Mouse (Mus musculus): ENCODE measurements around the gene Crtc3. TPM values are rescaled to one million over a fixed set of nuclear protein-coding genes. Genes with fewer than 3 reads are reported as not detected.

Gene Crtc3
- total RNA-seq, 2 experiments from 2014 or later, result 15.5 to 24.9 TPM

DNA sequence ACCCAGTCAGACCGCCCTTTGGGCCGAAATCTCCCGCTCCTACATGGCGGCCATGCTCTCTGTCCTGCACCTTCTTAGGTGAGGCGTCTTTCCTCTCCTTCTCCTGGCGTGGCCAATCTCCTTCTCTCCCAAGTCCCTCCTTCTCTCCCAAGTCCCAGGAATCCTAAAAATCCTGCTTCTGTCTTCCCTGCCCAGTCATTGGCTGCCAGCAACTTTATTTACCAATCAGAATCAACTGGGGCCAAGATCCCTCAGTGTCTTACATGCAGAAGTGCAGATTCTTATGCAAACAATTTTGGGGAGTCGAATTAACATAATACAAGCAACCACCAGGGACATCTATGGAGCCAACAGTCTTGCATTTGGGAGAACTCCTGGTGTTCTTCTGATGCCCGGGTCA lies 120.7 kb downstream of the Crtc3 start:
- DNase-seq (ENCODE audit: extremely low spot score in 1 of 2, low spot score in 1 of 2), result no peak

DNA sequence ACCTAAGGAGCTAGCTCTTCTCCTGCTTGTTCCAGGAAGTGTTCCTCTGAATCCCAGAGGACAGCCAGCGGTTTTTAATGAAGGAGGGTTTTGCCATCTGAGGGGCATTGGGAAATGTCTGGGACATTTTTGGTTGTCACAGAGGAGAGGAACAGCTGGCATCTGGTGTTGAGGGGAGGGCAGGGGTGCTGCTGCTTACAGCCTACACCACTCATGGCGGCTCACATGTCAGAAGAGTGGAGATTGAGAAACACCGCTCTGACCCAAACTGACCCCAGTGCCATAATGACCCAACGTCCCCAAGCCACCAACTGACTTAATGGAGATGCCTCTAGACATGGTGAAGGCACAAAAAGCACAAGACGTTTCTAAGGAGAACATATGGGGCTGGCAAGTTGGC lies 126.7 kb downstream of the Crtc3 start:
- no peak for DNase-seq (ENCODE audit: extremely low spot score in 1 of 2, low spot score in 1 of 2)

DNA sequence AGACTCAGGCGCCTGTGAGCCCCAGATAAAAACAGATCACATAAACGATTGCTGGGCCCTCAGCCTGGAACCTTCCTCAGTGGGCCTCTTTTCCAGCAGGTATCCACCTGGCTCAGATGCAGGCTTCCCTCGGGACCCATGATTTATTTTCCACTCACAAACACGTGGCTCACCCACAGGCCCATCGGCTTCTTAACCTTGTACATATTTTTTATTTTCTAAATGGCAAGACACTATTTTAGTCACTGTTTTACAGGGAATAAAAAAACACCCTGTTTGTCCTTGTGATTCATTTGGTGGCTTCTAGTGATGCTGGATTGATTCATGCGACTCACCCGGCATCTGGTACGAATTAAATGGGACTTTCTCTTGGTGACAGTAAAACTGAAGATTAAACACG lies 127.4 kb downstream of the Crtc3 start:
- no peak for DNase-seq (ENCODE audit: extremely low spot score in 1 of 2, low spot score in 1 of 2)

DNA sequence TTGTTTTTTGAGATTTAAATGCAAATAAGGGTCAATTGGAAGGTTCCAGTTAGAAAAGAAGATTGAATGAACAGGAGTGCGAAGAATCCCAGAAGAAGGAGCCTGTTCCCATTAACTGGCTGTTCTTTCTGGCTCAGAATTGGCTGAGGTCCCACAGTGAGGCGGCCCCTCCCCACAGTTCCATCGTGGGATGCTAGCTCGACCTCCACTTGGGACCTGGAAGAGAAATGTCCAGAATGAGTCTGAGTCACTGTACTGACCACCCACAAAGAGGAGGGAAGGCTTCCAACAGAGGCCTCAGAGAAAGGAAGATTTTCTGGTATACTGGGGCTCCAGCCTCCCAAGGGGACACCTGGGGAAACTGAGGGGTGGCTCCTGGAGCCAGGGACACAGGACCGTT lies 130.1 kb downstream of the Crtc3 start:
- DNase-seq (ENCODE audit: extremely low spot score in 1 of 2, low spot score in 1 of 2), result no peak

DNA sequence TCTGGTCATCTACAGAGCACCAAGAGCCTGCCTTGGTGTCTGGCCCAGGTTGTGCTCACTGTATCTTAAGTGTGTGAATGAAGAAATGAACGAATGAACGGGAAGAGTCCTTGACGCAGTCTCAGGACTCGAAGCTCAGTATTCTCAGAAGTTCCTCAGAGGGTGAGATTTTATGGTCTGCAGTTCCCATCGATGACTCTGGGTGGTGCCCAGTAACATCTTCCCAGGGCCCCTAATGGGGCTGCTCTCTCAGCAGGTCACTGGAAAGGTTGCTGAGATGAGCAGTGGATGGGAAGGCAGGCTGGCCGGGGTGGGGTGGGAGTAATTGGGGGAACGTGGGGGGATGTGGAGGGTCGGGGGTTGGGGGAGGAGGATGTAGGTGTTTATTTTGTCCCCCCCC lies 130.6 kb downstream of the Crtc3 start:
- no peak for DNase-seq (ENCODE audit: extremely low spot score in 1 of 2, low spot score in 1 of 2)

DNA sequence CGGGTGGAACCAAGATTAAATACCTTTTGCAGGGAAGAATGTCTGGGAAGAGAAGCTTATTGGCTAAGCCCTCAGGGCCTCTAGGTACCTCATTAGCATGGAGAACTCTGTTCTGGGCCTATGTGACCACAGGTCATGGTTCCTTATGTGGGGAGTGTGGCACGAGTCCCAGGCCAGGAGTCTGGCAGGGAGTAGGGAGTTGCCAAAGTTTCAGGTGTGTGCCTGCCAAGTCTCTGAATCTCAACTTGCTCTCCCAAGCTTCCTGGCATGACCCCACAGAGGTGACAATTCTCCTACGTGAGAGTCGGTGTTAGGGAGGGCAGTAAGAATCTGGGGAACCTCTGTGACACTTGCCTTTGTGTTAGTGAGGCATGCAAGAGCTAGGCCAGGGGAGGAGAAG lies 131.5 kb downstream of the Crtc3 start:
- DNase-seq (ENCODE audit: extremely low spot score in 1 of 2, low spot score in 1 of 2), result no peak

DNA sequence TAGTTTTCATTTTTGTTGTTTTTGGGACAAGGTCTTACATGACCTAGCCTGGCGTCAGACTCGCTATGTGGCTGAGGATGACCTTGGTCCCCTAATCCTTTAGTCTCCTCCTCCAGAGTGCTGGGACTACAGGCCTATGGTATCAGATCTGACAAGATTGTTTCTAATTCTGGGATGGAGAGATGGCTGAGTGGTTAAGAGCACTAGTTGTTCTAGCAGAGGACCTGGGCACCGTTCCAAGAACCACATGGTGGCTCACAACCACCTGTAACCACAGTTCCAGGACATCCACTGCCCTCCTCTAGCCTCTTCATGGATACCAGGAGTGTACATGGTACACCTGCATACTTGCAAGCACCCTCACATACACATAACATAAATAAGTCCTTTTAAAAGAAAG lies 132.5 kb downstream of the Crtc3 start:
- DNase-seq (ENCODE audit: extremely low spot score in 1 of 2, low spot score in 1 of 2), result no peak

DNA sequence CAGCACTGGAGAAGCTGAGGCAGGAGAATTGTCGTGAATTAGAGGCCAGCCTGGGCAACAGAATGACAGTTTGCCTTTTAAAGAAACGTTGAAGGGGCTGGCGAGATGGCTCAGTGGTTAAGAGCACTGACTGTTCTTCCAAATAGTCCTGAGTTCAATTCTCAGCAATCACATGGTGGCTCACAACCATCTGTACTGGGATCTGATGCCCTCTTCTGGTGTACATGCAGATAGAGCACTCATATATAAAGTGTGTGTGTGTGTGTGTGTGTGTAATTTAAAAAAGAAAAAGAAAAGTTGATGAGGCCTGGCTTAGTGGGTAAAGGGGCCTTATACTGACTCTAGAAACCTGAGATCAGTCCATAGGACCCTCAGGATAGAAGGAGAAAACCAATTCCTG lies 133.5 kb downstream of the Crtc3 start:
- no peak for DNase-seq (ENCODE audit: extremely low spot score in 1 of 2, low spot score in 1 of 2)

DNA sequence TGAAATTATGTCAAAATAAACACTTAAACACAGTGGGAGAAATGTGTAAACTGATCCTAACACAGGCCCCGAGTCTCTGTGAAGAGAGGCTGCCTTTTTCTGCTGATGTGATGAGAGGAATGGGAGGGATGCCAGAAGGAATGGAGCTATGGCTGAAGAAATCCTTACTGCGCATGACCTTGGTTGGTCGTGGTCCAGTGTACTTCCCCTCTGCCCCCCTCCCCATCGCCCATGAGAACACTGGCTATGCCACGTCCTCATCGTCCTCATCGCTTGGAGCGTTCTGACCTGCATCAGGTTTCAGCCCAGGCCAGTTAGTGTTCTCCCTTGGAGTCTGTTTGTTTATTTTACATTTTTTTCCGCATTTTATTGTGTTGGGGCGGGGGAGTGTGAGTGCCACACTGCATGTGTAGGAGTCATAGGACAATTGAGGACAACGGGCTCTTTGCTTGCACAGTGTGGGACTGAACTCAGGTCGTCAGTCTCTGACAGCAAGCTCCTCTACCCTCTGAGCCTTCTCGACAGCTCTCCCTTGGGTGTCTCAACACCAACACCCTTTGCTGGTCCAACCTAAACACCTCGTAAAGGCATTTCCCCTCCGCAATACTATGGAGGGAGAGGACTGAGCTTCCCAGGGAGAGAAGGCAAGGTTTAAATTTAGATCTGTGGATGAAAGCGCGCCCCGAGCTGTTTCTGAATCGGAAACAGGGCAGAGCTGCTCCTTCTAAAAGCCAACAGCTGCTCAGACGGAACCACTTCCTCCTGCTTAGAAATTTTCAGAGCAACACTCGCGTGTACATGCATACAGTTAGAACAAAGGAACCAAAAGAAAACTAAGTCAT lies 134.3 kb downstream of the Crtc3 start:
- DNase-seq (ENCODE audit: extremely low spot score in 1 of 2, low spot score in 1 of 2), result no peak

DNA sequence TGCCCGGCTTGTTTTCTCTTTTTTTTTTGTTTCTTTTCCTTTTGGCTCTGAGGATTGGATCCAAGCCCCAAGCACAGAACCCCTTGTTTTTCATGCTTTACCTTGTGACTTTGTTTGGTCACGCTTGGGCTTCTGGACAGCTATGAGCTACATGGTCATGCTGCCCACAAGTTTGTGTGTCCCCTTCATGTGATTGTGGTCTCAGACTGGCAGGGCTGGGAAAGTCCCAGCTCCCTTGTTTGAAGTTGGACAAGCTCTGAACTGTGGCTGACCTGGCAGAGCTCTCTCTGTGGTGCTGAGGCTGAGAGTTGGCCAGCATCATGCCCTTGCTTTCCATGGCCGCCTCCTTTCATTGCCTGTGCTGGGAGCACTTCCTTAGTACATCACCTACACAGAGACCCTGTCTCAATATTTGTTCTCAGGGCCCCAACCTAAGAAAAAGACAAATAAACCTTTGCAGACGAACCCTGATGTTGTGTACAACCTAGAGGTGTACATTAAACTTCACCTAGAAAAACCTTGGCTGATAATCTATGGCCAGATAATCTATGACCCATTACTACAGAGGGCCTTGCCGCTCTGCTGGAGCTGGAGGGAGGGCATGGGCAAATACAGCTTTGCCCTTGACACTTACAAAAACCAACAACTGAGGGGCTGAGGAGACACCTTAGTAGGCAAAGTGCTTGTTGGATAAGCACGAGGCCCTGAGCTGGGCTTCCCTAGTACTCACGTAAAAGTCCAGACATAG lies 140.0 kb downstream of the Crtc3 start:
- DNase-seq (ENCODE audit: extremely low spot score in 1 of 2, low spot score in 1 of 2), result no peak

DNA sequence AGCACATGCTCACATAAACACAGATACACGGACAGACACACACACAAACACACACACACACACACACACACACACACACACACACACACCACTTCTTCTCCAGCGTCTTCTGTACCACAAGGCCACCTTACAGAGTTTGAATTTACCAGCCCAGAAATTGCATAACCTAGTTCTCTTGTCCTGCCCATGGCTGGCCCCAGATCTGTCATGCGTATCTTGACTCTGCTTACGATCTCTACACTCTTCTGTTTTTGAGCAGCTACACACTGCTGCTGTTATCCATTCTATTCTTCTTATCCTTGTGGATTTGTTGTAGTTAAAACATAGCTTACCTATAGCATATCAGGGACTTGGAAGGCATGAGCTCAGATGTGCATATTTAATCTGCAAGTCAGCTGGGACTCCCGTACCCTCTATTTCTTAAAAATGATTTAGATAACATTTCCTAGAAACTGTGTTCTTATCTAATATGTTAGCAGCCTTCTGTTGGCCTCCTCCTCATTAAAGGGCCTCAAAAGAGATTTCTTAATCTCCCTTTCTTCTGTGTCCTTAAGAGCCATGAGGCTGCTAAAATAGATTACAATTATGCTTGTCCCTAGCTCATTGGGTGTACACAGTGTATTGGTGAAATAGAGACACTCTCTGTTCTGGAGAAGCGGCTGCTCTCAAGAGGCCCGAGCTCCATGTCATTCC lies 146.4 kb downstream of the Crtc3 start:
- DNase-seq (ENCODE audit: extremely low spot score in 1 of 2, low spot score in 1 of 2), result no peak

DNA sequence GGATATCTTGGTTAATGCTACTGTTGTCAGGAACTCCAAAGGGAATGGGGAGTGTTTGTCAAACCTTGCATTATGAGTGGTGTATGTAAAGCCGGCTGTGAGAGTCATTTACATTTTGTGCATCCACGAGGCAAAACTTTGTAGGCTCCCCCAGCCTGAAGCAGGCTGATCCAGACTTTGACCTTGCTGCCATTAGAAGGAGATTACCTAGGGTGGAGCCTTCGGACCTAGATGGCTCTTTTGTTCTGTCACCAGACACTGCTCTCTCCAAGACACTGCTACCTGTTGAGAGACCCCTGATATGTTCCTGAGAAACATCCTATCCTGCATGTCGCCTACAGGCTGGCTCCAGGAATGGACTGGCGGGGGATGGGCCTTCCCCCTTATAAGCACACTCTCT lies 149.1 kb downstream of the Crtc3 start:
- DNase-seq (ENCODE audit: extremely low spot score in 1 of 2, low spot score in 1 of 2), result no peak

Other genes starting within 250 kb of the Crtc3 start
- gene Blm, start 153.8 kb downstream of the Crtc3 start, total RNA-seq (2021), result 1 to 10 TPM; 3.8 to 5.0 TPM
- 10 to 100 TPM; 15.9 to 23.3 TPM for gene Iqgap1, start 137.1 kb upstream of the Crtc3 start, total RNA-seq (2021)
- 10 to 100 TPM; 14.1 to 15.1 TPM for gene Zscan2, start 172.0 kb upstream of the Crtc3 start, total RNA-seq (2021)
- gene Wdr73, start 212.4 kb upstream of the Crtc3 start, total RNA-seq (2021), result 10 to 100 TPM; 27.9 to 28.0 TPM
- 10 to 100 TPM in 1 of 2 experiments, 1 to 10 TPM in 1; 9.3 to 12.3 TPM for gene Nmb, start 216.2 kb upstream of the Crtc3 start, total RNA-seq (2021)